Mouse (Mus musculus): Measurements from ENCODE around the gene Nol10.
"Not testable (repeated sequence)": the region's sequence is repeated elsewhere in the genome, so short reads cannot be mapped to it uniquely, and the experiment has no call there.

The Nol10 gene

DNA sequence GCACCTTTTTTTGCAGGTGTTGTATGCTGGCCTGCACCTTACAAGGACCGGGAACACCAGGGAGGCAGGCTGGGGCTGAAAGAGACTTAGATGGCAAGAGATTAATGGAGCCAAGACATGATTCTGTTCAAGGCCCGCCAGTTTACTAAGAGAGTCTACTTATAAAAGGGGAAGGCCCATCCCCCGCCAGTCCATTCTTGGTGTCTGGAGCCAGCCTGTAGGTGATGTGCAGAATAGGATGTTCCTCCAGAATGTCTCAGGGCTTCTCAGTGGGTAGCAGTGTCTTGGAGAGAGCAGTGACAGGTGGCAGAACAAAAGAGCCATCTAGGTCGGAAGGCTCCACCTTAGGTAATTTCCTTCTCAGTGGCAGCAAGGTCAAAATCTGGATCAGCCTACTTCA, 111.0 kb downstream of the Nol10 start:
- not testable (repeated sequence) for DNase-seq (ENCODE audit: low spot score)

DNA sequence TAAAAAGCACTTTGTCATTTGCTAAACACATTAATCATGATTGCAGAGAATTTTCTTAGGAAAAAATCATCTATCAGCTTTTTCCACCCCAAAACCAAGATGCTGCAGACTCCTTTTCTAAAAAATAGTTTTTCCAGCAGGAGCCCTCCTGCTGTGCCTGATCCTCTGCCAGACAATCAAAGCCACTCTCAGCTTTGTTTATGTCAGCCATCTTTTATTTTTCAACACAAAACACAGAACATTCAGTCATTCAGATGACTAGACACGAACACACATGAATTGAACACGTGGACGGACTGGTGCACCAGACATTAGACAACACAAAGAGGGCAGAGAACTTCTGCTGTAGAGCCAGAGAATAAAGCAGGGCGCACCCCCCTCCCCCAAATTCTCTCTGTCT, 115.4 kb downstream of the Nol10 start:
- DNase-seq (ENCODE audit: low spot score): no peak

DNA sequence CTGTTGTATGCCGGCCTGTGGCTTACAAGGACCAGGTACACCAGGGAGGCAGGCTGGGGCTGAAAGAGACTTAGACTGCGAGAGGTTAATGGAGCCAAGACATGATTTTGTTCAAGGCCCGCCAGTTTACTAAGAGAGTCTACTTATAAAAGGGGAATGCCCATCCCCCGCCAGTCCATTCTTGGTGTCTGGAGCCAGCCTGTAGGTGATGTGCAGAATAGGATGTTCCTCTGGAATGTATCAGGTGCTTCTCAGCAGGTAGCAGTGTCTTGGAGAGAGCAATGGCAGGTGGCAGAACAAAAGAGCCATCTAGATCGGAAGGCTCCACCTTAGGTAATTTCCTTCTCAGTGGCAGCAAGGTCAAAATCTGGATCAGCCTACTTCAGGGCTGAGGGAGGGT, 116.3 kb downstream of the Nol10 start:
- DNase-seq (ENCODE audit: low spot score): not testable (repeated sequence)

DNA sequence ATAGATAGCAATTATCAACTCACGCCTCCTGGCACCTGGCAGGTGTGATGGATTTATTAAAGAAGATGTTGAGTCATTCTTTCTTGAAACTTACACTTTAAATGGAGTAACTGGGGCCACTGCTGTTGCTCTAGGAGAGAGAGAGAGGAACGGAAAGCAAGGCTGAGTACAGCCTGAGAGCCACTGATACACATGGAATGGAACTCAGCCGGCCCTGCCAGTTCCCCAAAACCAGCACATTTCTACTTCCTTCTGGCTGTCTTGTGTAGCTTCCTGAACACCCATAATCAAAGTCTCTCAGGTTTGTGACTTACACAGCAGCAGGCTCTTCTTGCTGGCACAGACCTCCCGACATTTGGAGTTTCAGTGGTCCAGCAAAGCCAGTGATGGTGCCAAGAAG, 118.5 kb downstream of the Nol10 start:
- DNase-seq (ENCODE audit: low spot score): no peak

DNA sequence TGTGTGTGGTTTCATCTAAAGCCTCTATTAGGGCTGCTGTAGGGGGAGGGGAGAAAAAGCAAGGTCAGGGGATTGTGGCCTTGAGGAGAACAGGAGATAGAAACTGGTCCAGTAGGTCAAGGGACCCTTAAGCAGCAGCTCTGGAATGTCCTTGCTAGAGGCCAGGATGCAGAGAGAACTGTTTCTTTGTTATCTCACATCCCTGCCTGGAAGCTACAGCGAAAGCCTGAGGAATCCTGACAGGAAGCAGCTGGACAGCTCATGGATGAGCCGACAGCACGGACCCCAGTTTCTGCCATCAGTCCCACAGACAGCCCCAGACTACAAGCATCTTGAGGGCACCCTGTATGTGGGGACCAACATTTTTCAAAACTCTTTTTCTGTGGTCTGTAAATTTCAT, 120.1 kb downstream of the Nol10 start:
- no peak for DNase-seq (ENCODE audit: low spot score)

DNA sequence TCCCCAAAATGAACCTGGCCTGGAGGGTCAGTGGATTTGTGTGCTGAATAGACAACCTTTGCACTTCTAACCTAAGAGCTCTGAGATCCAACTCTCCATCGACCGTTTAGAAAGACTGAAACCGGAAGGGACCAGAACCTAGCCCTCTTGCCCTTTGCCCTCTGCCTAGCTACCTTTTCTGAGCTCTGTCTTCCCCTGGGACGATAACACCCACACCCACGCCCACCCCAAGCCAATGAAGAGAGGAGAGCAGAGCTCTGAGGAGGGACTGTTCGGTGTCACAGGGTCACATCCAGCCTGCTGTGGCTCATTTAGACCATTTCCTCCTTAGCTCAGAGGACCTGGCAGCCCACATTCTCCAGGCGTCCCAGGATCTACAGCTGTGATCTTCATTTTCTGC, 121.6 kb downstream of the Nol10 start:
- DNase-seq (ENCODE audit: low spot score): no peak

DNA sequence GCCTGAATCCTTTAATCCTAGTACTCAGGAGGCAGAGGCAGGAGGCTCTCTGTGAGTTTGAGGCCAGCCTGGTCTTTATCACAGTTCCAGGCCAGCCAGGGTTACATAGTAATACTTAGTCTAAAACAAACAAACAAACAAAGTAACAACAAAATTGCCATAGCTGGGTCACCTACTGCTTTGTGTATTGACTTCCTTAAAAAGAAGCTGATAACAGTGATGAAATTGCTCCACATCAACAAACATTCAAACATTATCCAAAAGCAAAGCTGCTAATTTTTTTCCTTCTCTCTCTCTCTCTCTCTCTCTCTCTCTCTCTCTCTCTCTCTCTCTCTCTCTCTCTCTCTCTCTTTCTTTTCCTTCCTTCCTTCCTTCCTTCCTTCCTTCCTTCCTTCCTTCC, 122.3 kb downstream of the Nol10 start:
- DNase-seq (ENCODE audit: low spot score): not testable (repeated sequence)

DNA sequence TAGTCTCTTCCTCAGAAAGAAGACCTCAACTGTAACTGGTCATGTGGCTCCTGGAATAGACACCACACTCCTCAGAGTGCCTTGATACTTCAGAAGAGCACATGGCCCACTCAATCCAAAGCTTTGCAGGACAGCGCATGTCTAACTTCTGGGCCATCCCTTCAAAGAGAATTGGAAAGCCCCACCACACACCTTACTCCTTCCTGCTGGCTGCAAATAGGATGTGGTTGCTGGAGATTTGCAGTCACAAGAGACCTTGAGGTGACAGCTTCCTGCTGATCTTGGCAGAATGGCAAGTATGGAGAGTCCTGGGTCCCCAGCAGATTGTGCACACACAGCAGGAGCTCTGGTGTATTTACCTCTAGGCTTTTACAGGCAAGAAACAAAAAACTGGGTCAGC, 123.1 kb downstream of the Nol10 start:
- DNase-seq (ENCODE audit: low spot score): no peak

DNA sequence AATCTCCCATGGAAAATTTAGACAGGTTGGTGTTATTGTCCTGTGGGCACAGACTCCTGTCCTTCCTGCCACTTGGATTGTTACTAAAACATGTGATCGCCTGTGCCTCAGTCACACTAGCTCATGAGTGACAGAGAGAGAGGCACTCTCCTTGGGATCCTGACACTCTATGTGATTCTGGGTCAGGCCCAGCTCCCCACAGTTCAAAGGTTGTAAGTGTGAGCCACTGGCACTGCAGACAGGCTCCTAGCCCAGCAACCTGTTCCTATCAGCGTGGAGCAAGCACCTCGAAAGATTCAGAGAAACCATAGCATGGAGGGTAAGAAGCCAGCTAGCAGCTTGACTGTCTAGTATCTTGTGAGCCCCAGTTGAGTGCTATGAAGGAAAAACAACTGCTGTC, 124.9 kb downstream of the Nol10 start:
- no peak for DNase-seq (ENCODE audit: low spot score)

DNA sequence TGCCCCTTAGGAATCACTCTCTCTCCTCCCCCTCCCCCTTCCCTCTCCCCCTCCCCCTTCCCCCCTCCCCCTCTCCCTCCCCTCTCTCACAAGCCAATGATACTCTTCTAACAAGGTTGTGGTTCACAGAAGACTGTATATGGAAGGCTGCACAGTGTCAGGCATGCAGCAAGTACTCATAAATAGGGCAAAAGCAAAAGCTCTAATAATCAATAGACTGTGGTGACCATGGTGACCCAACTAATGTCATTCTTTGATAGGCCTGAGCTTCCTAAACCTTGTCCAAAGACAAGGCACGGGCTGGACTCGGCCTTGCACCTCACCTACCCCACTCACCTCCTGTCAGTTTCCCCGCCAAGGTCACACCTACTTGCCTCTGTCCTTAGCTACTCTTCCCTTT, 125.6 kb downstream of the Nol10 start:
- DNase-seq (ENCODE audit: low spot score): no peak

DNA sequence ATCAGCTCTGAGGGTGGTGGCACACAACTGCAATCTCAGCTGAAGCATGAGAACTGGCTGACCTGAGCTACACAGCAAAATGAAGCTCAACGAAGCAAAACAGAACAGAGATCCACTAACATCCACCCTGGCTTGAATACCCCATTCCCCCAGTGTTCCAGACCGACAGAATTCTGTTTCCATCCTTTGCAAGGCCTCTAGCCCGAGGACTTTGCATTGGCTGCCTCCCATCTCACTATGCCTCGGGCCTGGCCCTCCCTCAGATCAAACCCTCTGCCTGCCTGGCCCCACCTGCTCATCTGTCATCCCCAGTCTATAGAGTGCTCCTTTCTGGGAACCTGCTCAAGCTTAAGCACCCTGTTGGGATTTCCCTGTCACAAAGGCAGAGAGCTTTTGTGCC, 126.4 kb downstream of the Nol10 start:
- DNase-seq (ENCODE audit: low spot score): no peak

DNA sequence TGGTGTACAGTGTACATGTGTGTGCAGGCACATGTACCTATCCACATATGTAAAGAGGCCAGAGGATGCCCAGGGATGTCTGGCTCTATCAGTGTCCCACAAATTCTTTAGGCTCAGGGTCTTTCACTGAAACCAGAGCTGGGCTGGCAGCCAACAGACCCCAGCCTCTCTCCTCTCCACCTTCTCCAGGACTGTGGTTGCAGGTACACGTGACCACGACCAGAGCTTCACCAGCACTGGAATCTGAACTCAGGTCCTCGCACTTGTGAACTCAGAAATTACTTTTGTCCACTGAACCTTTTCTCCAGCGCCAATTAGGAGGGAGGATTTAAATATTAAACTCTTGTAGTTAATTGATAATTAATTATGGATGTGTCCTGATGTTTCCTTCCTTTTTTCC, 126.9 kb downstream of the Nol10 start:
- DNase-seq (ENCODE audit: low spot score): no peak

DNA sequence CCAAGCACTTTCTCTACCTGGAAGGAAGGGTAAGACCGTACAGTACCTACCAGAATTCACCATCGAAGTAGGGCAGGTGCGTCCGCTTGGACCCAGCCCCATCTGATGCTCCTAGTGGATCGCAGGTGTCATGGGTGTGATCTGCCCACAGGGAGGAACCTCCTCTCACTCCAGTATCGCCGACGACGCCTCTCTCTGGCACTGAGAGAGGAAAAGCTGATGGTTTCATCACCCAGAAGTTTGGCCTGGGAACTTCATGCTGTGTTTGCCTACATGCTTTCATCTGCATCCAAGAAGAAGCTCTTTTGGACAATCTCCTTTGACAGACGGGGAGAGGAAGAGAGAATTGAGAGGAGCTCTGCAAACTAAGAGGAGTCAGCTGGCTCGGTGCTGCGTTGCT, 129.9 kb downstream of the Nol10 start:
- no peak for DNase-seq (ENCODE audit: low spot score)

DNA sequence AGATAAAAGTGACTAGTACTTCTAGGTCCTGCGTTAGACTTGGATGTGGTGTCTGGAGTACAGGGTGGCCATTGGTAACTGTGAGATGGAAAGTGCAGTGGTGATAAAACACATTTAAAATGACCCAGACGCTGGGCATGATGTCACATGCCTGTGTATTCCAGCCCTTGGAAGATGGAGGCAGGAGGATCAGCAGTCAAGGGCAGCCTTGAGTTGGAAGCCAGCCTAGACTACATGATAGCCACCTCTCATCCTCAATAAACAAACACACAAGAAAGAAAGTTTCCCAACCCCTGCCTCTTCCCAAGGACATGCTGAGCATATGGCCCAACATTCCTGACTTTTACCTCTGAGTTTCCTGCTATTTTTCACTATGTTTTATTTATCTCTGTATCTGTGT, 130.6 kb downstream of the Nol10 start:
- no peak for DNase-seq (ENCODE audit: low spot score)

All from layer of hippocampus, adult 11-12 months (tissue).